Mouse (Mus musculus): ENCODE results near the gene Thbs1. TPM values are rescaled to one million over a fixed set of nuclear protein-coding genes. Genes with fewer than 3 reads are reported as not detected.
A peak's percentile ranks its signal among the peaks of the same experiment; 100 is the strongest.

Gene Thbs1
- polyA plus RNA-seq, 1 experiment from 2014 or later: 69.1 TPM

- no peaks in the 10 kb centered on the region for H3K9me3 ChIP-seq (replicated peaks)
- peaks cover 47% of the 10 kb centered on the region for H3K36me3 ChIP-seq
- peaks cover 48% of the 10 kb centered on the region for H3K4me1 ChIP-seq
- H3K4me3 ChIP-seq (replicated peaks): peak overlapping the region; percentile 66
- H3K4me2 ChIP-seq (replicated peaks): peak overlapping the region; percentile 93
- H3K9ac ChIP-seq: no peak overlapping the region
- WGBS: 69% methylated on average over 10 of the region's 10 CpGs
- ATAC-seq (ENCODE audit: insufficient number of reproducible peaks, low FRiP score, low TSS enrichment, low read depth): no peak
- 0 out of 2 replicates have a peak, but pooled peaks cover 2% of the 10 kb centered on the region for H3K27me3 ChIP-seq
- no peak overlapping the region for H3K27ac ChIP-seq (replicated peaks)
Observed at GRCm38 (mm10) chr2:118114671-118115070, 3.0 kb downstream of the Thbs1 start.

- peaks cover 38% of the 10 kb centered on the region for H3K4me1 ChIP-seq
- H3K27me3 ChIP-seq: no peaks in the 10 kb centered on the region
- no peak overlapping the region for H3K4me3 ChIP-seq (replicated peaks)
- H3K27ac ChIP-seq (replicated peaks): no peak overlapping the region
- no peak for ATAC-seq (ENCODE audit: insufficient number of reproducible peaks, low FRiP score, low TSS enrichment, low read depth)
- 0 out of 2 replicates have a peak overlapping the region, but pooled peaks have one; percentile 93 for H3K4me2 ChIP-seq (replicated peaks)
- no peaks in the 10 kb centered on the region for H3K9me3 ChIP-seq (replicated peaks)
- H3K9ac ChIP-seq: no peak overlapping the region
- peaks cover 56% of the 10 kb centered on the region for H3K36me3 ChIP-seq
- 76% methylated on average over 7 of the region's 7 CpGs for whole genome bisulfite sequencing
Observed at GRCm38 (mm10) chr2:118115647-118116046, 4.0 kb downstream of the Thbs1 start.

GRCm38 (mm10) chr2:118116180-118116579, 4.5 kb downstream of the Thbs1 start:
- WGBS: 54% methylated on average over 2 of the region's 2 CpGs
- H3K9me3 ChIP-seq (replicated peaks): no peaks in the 10 kb centered on the region
- no peak overlapping the region for H3K9ac ChIP-seq
- H3K4me2 ChIP-seq (replicated peaks): no peak overlapping the region
- H3K27ac ChIP-seq (replicated peaks): no peak overlapping the region
- H3K4me1 ChIP-seq: peaks cover 36% of the 10 kb centered on the region; the same call in 1 of the 2 replicates
- H3K4me3 ChIP-seq (replicated peaks): no peak overlapping the region
- H3K27me3 ChIP-seq: no peaks in the 10 kb centered on the region
- no peak for ATAC-seq (ENCODE audit: insufficient number of reproducible peaks, low FRiP score, low TSS enrichment, low read depth)
- H3K36me3 ChIP-seq: peaks cover 61% of the 10 kb centered on the region

- no peak overlapping the region for H3K27ac ChIP-seq (replicated peaks)
- H3K9me3 ChIP-seq (replicated peaks): no peaks in the 10 kb centered on the region
- ATAC-seq (ENCODE audit: insufficient number of reproducible peaks, low FRiP score, low TSS enrichment, low read depth): no peak
- no peak overlapping the region for H3K4me2 ChIP-seq (replicated peaks)
- no peak overlapping the region for H3K9ac ChIP-seq
- whole genome bisulfite sequencing: 71% methylated on average over 3 of the region's 3 CpGs
- no peaks in the 10 kb centered on the region for H3K27me3 ChIP-seq
- no peak overlapping the region for H3K4me3 ChIP-seq (replicated peaks)
- peaks cover 36% of the 10 kb centered on the region; the same call in 1 of the 2 replicates for H3K4me1 ChIP-seq
- H3K36me3 ChIP-seq: peaks cover 66% of the 10 kb centered on the region
Observed at GRCm38 (mm10) chr2:118116754-118117290, 5.1 kb downstream of the Thbs1 start.

GRCm38 (mm10) chr2:118117401-118117800, 5.7 kb downstream of the Thbs1 start:
- Histone ChIP-seq H3K4me1 (peaks cover 36% of the 10 kb centered on the region; the same call in 1 of the 2 replicates), H3K27ac (replicated peaks) (no peak overlapping the region), H3K27me3 (no peaks in the 10 kb centered on the region), H3K9ac (no peak overlapping the region), H3K4me2 (replicated peaks) (no peak overlapping the region), H3K9me3 (replicated peaks) (no peaks in the 10 kb centered on the region), H3K36me3 (peaks cover 71% of the 10 kb centered on the region), H3K4me3 (replicated peaks) (no peak overlapping the region)
- no peak for ATAC-seq (ENCODE audit: insufficient number of reproducible peaks, low FRiP score, low TSS enrichment, low read depth)
- WGBS: 72% methylated on average over 11 of the region's 11 CpGs

GRCm38 (mm10) chr2:118118045-118118444, 6.4 kb downstream of the Thbs1 start:
- Histone ChIP-seq H3K9ac (no peak overlapping the region), H3K9me3 (replicated peaks) (no peaks in the 10 kb centered on the region), H3K4me2 (replicated peaks) (no peak overlapping the region), H3K27me3 (no peaks in the 10 kb centered on the region), H3K4me1 (peaks cover 33% of the 10 kb centered on the region; the same call in 1 of the 2 replicates), H3K36me3 (peaks cover 77% of the 10 kb centered on the region), H3K4me3 (replicated peaks) (no peak overlapping the region), H3K27ac (replicated peaks) (no peak overlapping the region)
- 74% methylated on average over 6 of the region's 6 CpGs for WGBS
- ATAC-seq (ENCODE audit: insufficient number of reproducible peaks, low FRiP score, low TSS enrichment, low read depth): no peak

GRCm38 (mm10) chr2:118118515-118118914, 6.8 kb downstream of the Thbs1 start:
- WGBS: 80% methylated on average over 7 of the region's 7 CpGs
- no peak overlapping the region for H3K4me2 ChIP-seq (replicated peaks)
- H3K9me3 ChIP-seq (replicated peaks): no peaks in the 10 kb centered on the region
- H3K4me1 ChIP-seq: peaks cover 29% of the 10 kb centered on the region; the same call in 1 of the 2 replicates
- ATAC-seq (ENCODE audit: insufficient number of reproducible peaks, low FRiP score, low TSS enrichment, low read depth): no peak
- H3K27me3 ChIP-seq: no peaks in the 10 kb centered on the region
- H3K27ac ChIP-seq (replicated peaks): no peak overlapping the region
- no peak overlapping the region for H3K4me3 ChIP-seq (replicated peaks)
- H3K9ac ChIP-seq: no peak overlapping the region
- peaks cover 82% of the 10 kb centered on the region for H3K36me3 ChIP-seq

GRCm38 (mm10) chr2:118119684-118120083, 8.0 kb downstream of the Thbs1 start:
- H3K4me3 ChIP-seq (replicated peaks): no peak overlapping the region
- H3K27ac ChIP-seq (replicated peaks): no peak overlapping the region
- H3K9ac ChIP-seq: no peak overlapping the region
- no peak for ATAC-seq (ENCODE audit: insufficient number of reproducible peaks, low FRiP score, low TSS enrichment, low read depth)
- peaks cover 90% of the 10 kb centered on the region for H3K36me3 ChIP-seq
- no peak overlapping the region for H3K4me2 ChIP-seq (replicated peaks)
- peaks cover 22% of the 10 kb centered on the region; the same call in 1 of the 2 replicates for H3K4me1 ChIP-seq
- no peaks in the 10 kb centered on the region for H3K9me3 ChIP-seq (replicated peaks)
- 94% methylated on average over 12 of the region's 12 CpGs for WGBS
- H3K27me3 ChIP-seq: no peaks in the 10 kb centered on the region

GRCm38 (mm10) chr2:118120095-118120494, 8.4 kb downstream of the Thbs1 start:
- Histone ChIP-seq H3K36me3 (peaks cover 92% of the 10 kb centered on the region), H3K27me3 (no peaks in the 10 kb centered on the region), H3K9me3 (replicated peaks) (no peaks in the 10 kb centered on the region), H3K4me3 (replicated peaks) (no peak overlapping the region), H3K4me2 (replicated peaks) (no peak overlapping the region), H3K27ac (replicated peaks) (no peak overlapping the region), H3K4me1 (peaks cover 20% of the 10 kb centered on the region; the same call in 1 of the 2 replicates), H3K9ac (no peak overlapping the region)
- 94% methylated on average over 11 of the region's 11 CpGs for WGBS
- ATAC-seq (ENCODE audit: insufficient number of reproducible peaks, low FRiP score, low TSS enrichment, low read depth): no peak

- H3K4me2 ChIP-seq (replicated peaks): no peak overlapping the region
- H3K9ac ChIP-seq: no peak overlapping the region
- no peak for ATAC-seq (ENCODE audit: insufficient number of reproducible peaks, low FRiP score, low TSS enrichment, low read depth)
- peaks cover 94% of the 10 kb centered on the region for H3K36me3 ChIP-seq
- WGBS: 95% methylated on average over 7 of the region's 7 CpGs
- H3K27me3 ChIP-seq: no peaks in the 10 kb centered on the region
- H3K27ac ChIP-seq (replicated peaks): no peak overlapping the region
- no peak overlapping the region for H3K4me3 ChIP-seq (replicated peaks)
- peaks cover 15% of the 10 kb centered on the region; the same call in 1 of the 2 replicates for H3K4me1 ChIP-seq
- no peaks in the 10 kb centered on the region for H3K9me3 ChIP-seq (replicated peaks)
Observed at GRCm38 (mm10) chr2:118120751-118121150, 9.1 kb downstream of the Thbs1 start.

GRCm38 (mm10) chr2:118122291-118122690, 10.6 kb downstream of the Thbs1 start:
- H3K4me3 ChIP-seq (replicated peaks): no peak overlapping the region
- no peaks in the 10 kb centered on the region for H3K27me3 ChIP-seq
- no peak overlapping the region for H3K9ac ChIP-seq
- H3K9me3 ChIP-seq (replicated peaks): no peaks in the 10 kb centered on the region
- 0 out of 2 replicates have a peak, but pooled peaks cover 4% of the 10 kb centered on the region for H3K4me1 ChIP-seq
- H3K4me2 ChIP-seq (replicated peaks): no peak overlapping the region
- no peak overlapping the region for H3K27ac ChIP-seq (replicated peaks)
- ATAC-seq (ENCODE audit: insufficient number of reproducible peaks, low FRiP score, low TSS enrichment, low read depth): no peak
- 94% methylated on average over 6 of the region's 6 CpGs for WGBS
- peaks cover 83% of the 10 kb centered on the region for H3K36me3 ChIP-seq

GRCm38 (mm10) chr2:118123743-118124142, 12.1 kb downstream of the Thbs1 start:
- WGBS: 66% methylated on average over 9 of the region's 9 CpGs
- Histone ChIP-seq H3K9ac (no peak overlapping the region), H3K27me3 (no peaks in the 10 kb centered on the region), H3K4me1 (0 out of 2 replicates have a peak, but pooled peaks cover 4% of the 10 kb centered on the region), H3K4me3 (replicated peaks) (no peak overlapping the region), H3K27ac (replicated peaks) (no peak overlapping the region), H3K4me2 (replicated peaks) (no peak overlapping the region), H3K9me3 (replicated peaks) (no peaks in the 10 kb centered on the region), H3K36me3 (peaks cover 68% of the 10 kb centered on the region)
- no peak for ATAC-seq (ENCODE audit: insufficient number of reproducible peaks, low FRiP score, low TSS enrichment, low read depth)

Measured in embryonic facial prominence, embryonic 15.5 days (tissue).